Mouse (Mus musculus) hindbrain, postnatal 0 days (tissue): ENCODE measurements around the gene Tmem252. TPM values are rescaled to one million over a fixed set of nuclear protein-coding genes. Genes with fewer than 3 reads are reported as not detected.

Experiments
- ATAC-seq: fragments of 200-750 bp; cut with Nextera tagmentation; 2 replicates; pipeline ENCODE4 v1.8.0; 2017; ENCODE audit warnings: mild to moderate bottlenecking, moderate TSS enrichment, moderate library complexity
- DNase-seq: peaks from one replicate; pipeline ENCODE4 v3.0.0-alpha.2; 2015; ENCODE audit warnings: low spot score
- H3K27ac ChIP-seq: fragments of 300-500 bp; sonication (generic); 2 replicates; pipeline ENCODE4 v1.5.1; 2014; ENCODE audit warnings: mild to moderate bottlenecking
- H3K27me3 ChIP-seq: fragments of 300-500 bp; sonication (generic); 2 replicates; pipeline ENCODE4 v1.6.1; 2014; ENCODE audit warnings: low read length, mixed read lengths; ENCODE audit not compliant: insufficient read depth
- H3K36me3 ChIP-seq: fragments of 300-500 bp; sonication (generic); 2 replicates; pipeline ENCODE4 v1.6.1; 2014; ENCODE audit warnings: low read length, mixed read lengths; ENCODE audit not compliant: insufficient read depth
- H3K4me1 ChIP-seq: fragments of 300-500 bp; sonication (generic); 2 replicates; pipeline ENCODE4 v1.6.1; 2014; ENCODE audit warnings: antibody characterized with exemption, low read length, mixed read lengths; ENCODE audit not compliant: insufficient read depth
- H3K4me2 ChIP-seq: fragments of 300-500 bp; sonication (generic); 2 replicates; pipeline ENCODE4 v1.6.1; 2014; ENCODE audit warnings: low read depth, mild to moderate bottlenecking, low read length, moderate library complexity, mixed read lengths
- H3K4me3 ChIP-seq: fragments of 300-500 bp; sonication (generic); 2 replicates; pipeline ENCODE4 v1.5.1; 2014; ENCODE audit warnings: low read length
- H3K9ac ChIP-seq: fragments of 300-500 bp; sonication (generic); replicated peaks from 2 replicates; pipeline ENCODE4 v1.6.1; 2014; ENCODE audit warnings: mild to moderate bottlenecking, low read length, moderate library complexity, mixed read lengths
- H3K9me3 ChIP-seq: fragments of 300-500 bp; sonication (generic); 2 replicates; pipeline ENCODE4 v1.6.1; 2016; ENCODE audit warnings: low read length, mixed read lengths
- CTCF ChIP-seq: IDR thresholded peaks from 2 replicates; pipeline ENCODE4 v1.5.1; 2016; ENCODE audit warnings: antibody characterized with exemption, control low read depth, low read depth
- WGBS: fragments of 180-500 bp; shearing (Covaris S2); extraction: QIAGEN DNeasy Blood & Tissue Kit; methylation state at CpG from one replicate; pipeline ENCODE4 v1.1.7; 2014; 5-methylcytosine and 5-hydroxymethylcytosine counted together
- polyA plus RNA-seq: library from polyadenylated mRNA; unstranded; fragments of >200 nt; fragmentation: Nextera tagmentation; extraction: Ambion mirVana; gene quantifications from 2 replicates; pipeline ENCODE4 v1.2.1, GENCODE M21; 2015
- total RNA-seq: library from RNA; depleted of rRNA; stranded (reverse); fragments of >200 nt; gene quantifications from 2 replicates; pipeline ENCODE4 v1.2.3, GENCODE M21; 2014; rRNA removed

Tmem252 gene
- total and polyA plus RNA-seq, 2 experiments from 2014 or later, result 0.42 to 1.9 TPM

DNA sequence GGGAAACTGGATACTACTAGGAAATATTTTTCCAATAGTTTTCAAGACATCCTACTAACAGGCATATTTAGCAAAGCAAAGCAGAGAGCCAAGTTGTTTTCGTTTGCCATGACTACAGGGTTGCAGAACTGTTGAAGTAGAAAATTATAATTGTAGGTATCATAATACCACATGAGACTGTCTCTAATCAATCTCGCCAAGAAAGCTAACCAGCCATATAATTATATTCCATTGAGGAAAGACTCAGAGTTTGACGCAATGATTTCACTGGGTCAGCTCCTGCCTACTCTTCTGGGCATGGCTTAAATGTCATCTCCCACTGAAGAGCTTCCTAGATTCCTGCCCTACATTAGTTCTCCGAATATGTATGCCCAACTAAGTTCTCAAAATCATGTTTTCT is 45.7 kb downstream of the Tmem252 start:
- no peaks in the 10 kb centered on the region for H3K27me3 ChIP-seq
- H3K4me2 ChIP-seq, result no peak overlapping the region
- H3K4me1 ChIP-seq, result no peaks in the 10 kb centered on the region
- WGBS, result 53% methylated on average over 4 of the region's 4 CpGs
- no peaks in the 10 kb centered on the region for H3K36me3 ChIP-seq
- no peak overlapping the region for H3K9ac ChIP-seq
- ATAC-seq, result no peak
- no peaks in the 10 kb centered on the region for H3K9me3 ChIP-seq
- H3K27ac ChIP-seq, result no peak overlapping the region
- no peak for DNase-seq
- no peak for TF ChIP-seq CTCF
- H3K4me3 ChIP-seq, result no peak overlapping the region

DNA sequence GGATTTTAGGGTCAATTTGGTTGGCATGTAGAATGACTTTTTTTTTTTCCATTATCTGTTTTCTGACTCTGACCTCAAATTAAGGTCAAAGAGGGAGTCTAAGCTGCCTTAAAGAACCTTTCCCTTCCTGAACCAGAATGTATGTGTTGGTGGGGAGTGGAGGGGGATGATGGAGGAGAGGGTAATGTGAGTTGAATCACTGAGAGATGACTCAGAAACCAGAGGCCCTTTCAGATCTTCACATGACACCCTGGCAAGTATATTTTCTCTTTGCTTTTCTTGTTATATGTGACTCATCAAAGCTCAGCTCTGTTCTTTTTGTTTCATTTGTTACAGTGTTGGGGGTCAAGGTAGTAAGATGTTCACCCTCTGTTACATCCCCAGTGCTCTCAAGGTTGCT is 46.6 kb downstream of the Tmem252 start:
- Histone ChIP-seq H3K4me1 (no peaks in the 10 kb centered on the region), H3K27ac (no peak overlapping the region), H3K9ac (no peak overlapping the region), H3K27me3 (no peaks in the 10 kb centered on the region), H3K9me3 (no peaks in the 10 kb centered on the region), H3K36me3 (no peaks in the 10 kb centered on the region), H3K4me3 (no peak overlapping the region), H3K4me2 (no peak overlapping the region)
- no peak for ATAC-seq
- no peak for DNase-seq
- TF ChIP-seq CTCF, result no peak

- no peak for DNase-seq
- 77% methylated on average over 10 of the region's 10 CpGs for WGBS
These were observed 50.6 kb downstream of the Tmem252 start for GRCm38 (mm10) chr19:24724362-24724761.

GRCm38 (mm10) chr19:24730661-24731060 is 56.9 kb downstream of the Tmem252 start:
- H3K4me2 ChIP-seq, result no peak overlapping the region
- no peaks in the 10 kb centered on the region for H3K27me3 ChIP-seq
- H3K4me1 ChIP-seq, result no peaks in the 10 kb centered on the region
- no peak overlapping the region for H3K27ac ChIP-seq
- ATAC-seq (no peak), DNase-seq (peak; percentile 35)
- no peaks in the 10 kb centered on the region for H3K9me3 ChIP-seq
- no peak for TF ChIP-seq CTCF
- no peak overlapping the region for H3K9ac ChIP-seq
- WGBS, result 53% methylated on average over 5 of the region's 5 CpGs
- no peak overlapping the region for H3K4me3 ChIP-seq
- H3K36me3 ChIP-seq, result no peaks in the 10 kb centered on the region

More at GRCm38 (mm10) chr19:24724362-24724761, 50.6 kb downstream of the Tmem252 start:
- no peaks in the 10 kb centered on the region for H3K4me1 ChIP-seq
- ATAC-seq, result no peak
- no peak overlapping the region for H3K27ac ChIP-seq
- no peaks in the 10 kb centered on the region for H3K27me3 ChIP-seq
- TF ChIP-seq CTCF, result no peak
- H3K9ac ChIP-seq, result no peak overlapping the region
- no peak overlapping the region for H3K4me2 ChIP-seq
- no peak overlapping the region for H3K4me3 ChIP-seq
- no peaks in the 10 kb centered on the region for H3K9me3 ChIP-seq
- H3K36me3 ChIP-seq, result no peaks in the 10 kb centered on the region

Other genes with a start within 250 kb of the Tmem252 start
- gene Fam122a, start 196.7 kb upstream of the Tmem252 start, total RNA-seq, result 17.0 and 21.0 TPM in 2 replicates
- 58.4 and 59.0 TPM in 2 replicates for gene Fam122a, start 196.7 kb upstream of the Tmem252 start, polyA plus RNA-seq
- 2.0 and 4.0 TPM in 2 replicates for gene Pip5k1b, start 118.1 kb upstream of the Tmem252 start, total RNA-seq
- 2.2 and 2.3 TPM in 2 replicates for gene Pip5k1b, start 118.1 kb upstream of the Tmem252 start, polyA plus RNA-seq
- gene Pgm5, start 187.8 kb downstream of the Tmem252 start, total RNA-seq, result 33.1 and 33.3 TPM in 2 replicates
- gene Pgm5, start 187.8 kb downstream of the Tmem252 start, polyA plus RNA-seq, result 1.4 and 2.1 TPM in 2 replicates
- gene Gm10053, start 201.7 kb downstream of the Tmem252 start, total RNA-seq, result 37.5 and 40.3 TPM in 2 replicates
- 363 and 365 TPM in 2 replicates for gene Gm10053, start 201.7 kb downstream of the Tmem252 start, polyA plus RNA-seq
- gene Foxd4, start 227.2 kb downstream of the Tmem252 start, total RNA-seq, result not detected in 2 replicates
- gene Foxd4, start 227.2 kb downstream of the Tmem252 start, polyA plus RNA-seq, result 0.14 TPM in 1 of 2 replicates, not detected in the other